Mouse (Mus musculus) G1E (cell line): ENCODE results near the gene Mymk.

Experiments
- CTCF ChIP-seq: IDR thresholded peaks from 2 replicates; pipeline ENCODE4 v1.5.1; 2012; ENCODE audit warnings: low read depth, low read length, inconsistent platforms, mixed read lengths
- GATA1 ChIP-seq: IDR thresholded peaks from 2 replicates; pipeline ENCODE4 v1.6.1; 2012; ENCODE audit warnings: borderline replicate concordance, low read length, inconsistent platforms, mixed read lengths
- GATA2 ChIP-seq: IDR thresholded peaks from 2 replicates; pipeline ENCODE4 v1.6.1; 2012; ENCODE audit warnings: low read depth, low read length, inconsistent platforms, borderline replicate concordance
- POLR2AphosphoS5 ChIP-seq: IDR thresholded peaks from 2 replicates; pipeline ENCODE4 v1.6.1; 2012; ENCODE audit warnings: low read depth, low read length, inconsistent platforms; ENCODE audit not compliant: insufficient replicate concordance
- TAL1 ChIP-seq: conservative IDR thresholded peaks from 2 replicates; pipeline ENCODE4 v1.6.1; 2012; ENCODE audit warnings: low read depth, low read length, inconsistent platforms, mixed read lengths

- TF ChIP-seq GATA2, result no peak
- no peak for TF ChIP-seq CTCF
- TF ChIP-seq TAL1, result no peak
- no peak for TF ChIP-seq POLR2AphosphoS5
- no peak for TF ChIP-seq GATA1
Measured at GRCm38 (mm10) chr2:27027618-27028436, 44.2 kb downstream of the Mymk start, which contains the start of gene Slc2a6.
